Mouse (Mus musculus): ENCODE results near the gene Slc26a6. TPM values are rescaled to one million over a fixed set of nuclear protein-coding genes. Genes with fewer than 3 reads are reported as not detected.

Gene Slc26a6
- polyA plus RNA-seq, 1 experiment, result 4.3 TPM

- H3ac ChIP-seq (ENCODE audit: control insufficient read depth, insufficient read length, low read depth), result no peak overlapping the region
- peaks cover 23% of the 10 kb centered on the region for H3K27me3 ChIP-seq (ENCODE audit: control insufficient read depth, insufficient read depth, insufficient read length)
- no peaks in the 10 kb centered on the region for H3K79me2 ChIP-seq (ENCODE audit: control insufficient read depth, insufficient read depth)
- H3K79me3 ChIP-seq (ENCODE audit: low read depth), result no peaks in the 10 kb centered on the region
- no peaks in the 10 kb centered on the region for H3K36me3 ChIP-seq (ENCODE audit: control insufficient read depth, insufficient read depth)
- TF ChIP-seq FOSL1 (IDR thresholded peaks at IDR 0.05; ENCODE audit: insufficient read depth, low read length, poor library complexity, severe bottlenecking), result no peak
- no peak for TF ChIP-seq MYOG (IDR thresholded peaks at IDR 0.05; ENCODE audit: control insufficient read depth, extremely low read depth, insufficient read length)
- no peak for TF ChIP-seq MYOD1 (IDR thresholded peaks at IDR 0.05; ENCODE audit: control insufficient read depth, insufficient read length, low read depth)
- TF ChIP-seq CTCF (IDR thresholded peaks at IDR 0.05; ENCODE audit: control insufficient read depth, insufficient read depth, insufficient read length), result no peak
- no peak for TF ChIP-seq CEBPB (IDR thresholded peaks at IDR 0.05; ENCODE audit: low read depth)
- no peak overlapping the region for H3K4me3 ChIP-seq (ENCODE audit: insufficient read depth, poor library complexity, severe bottlenecking)
These were observed 33.0 kb upstream of the Slc26a6 start for GRCm38 (mm10) chr9:108820077-108820476.

DNA sequence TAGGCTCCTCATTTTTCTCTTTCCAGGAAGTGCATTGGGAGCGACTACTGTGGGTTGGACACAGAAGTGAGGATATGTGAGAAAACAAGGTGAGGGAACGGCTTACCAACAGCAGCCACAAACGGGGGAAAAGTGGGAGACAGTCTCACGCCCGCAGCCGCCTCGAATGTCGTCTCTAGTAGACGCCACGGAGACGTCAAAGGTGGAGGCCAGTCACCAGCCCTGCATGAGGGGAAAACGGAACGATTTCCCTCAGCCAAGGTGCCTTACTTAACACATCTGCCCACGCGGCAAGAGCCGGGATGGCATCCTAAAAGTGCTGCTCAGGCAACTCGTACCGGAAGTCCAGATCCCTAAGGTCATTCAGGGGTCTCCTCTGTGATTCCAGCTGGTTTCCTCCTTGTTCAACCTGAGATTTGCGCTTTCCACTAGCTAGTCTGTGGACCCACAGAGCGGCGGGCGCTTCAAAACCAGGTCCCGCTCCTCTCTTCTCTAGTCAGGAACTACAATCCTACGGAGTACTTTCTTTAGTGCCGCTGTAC lies 28.9 kb upstream of the Slc26a6 start:
- H3K27me3 ChIP-seq (ENCODE audit: control insufficient read depth, insufficient read depth, insufficient read length), result peaks cover 58% of the 10 kb centered on the region
- no peak overlapping the region for H3ac ChIP-seq (ENCODE audit: control insufficient read depth, insufficient read length, low read depth)
- no peak overlapping the region for H3K4me3 ChIP-seq (ENCODE audit: insufficient read depth, poor library complexity, severe bottlenecking)
- H3K79me3 ChIP-seq (ENCODE audit: low read depth), result no peaks in the 10 kb centered on the region
- TF ChIP-seq CTCF (IDR thresholded peaks at IDR 0.05; ENCODE audit: control insufficient read depth, insufficient read depth, insufficient read length) (no peak), MYOD1 (IDR thresholded peaks at IDR 0.05; ENCODE audit: control insufficient read depth, insufficient read length, low read depth) (no peak), CEBPB (IDR thresholded peaks at IDR 0.05; ENCODE audit: low read depth) (no peak), FOSL1 (IDR thresholded peaks at IDR 0.05; ENCODE audit: insufficient read depth, low read length, poor library complexity, severe bottlenecking) (no peak), USF1 (IDR thresholded peaks at IDR 0.05; ENCODE audit: low read depth) (no peak), MYOG (IDR thresholded peaks at IDR 0.05; ENCODE audit: control insufficient read depth, extremely low read depth, insufficient read length) (no peak), MAX (IDR thresholded peaks at IDR 0.05) (no peak)
- H3K36me3 ChIP-seq (ENCODE audit: control insufficient read depth, insufficient read depth), result no peaks in the 10 kb centered on the region
- H3K79me2 ChIP-seq (ENCODE audit: control insufficient read depth, insufficient read depth), result no peaks in the 10 kb centered on the region

DNA sequence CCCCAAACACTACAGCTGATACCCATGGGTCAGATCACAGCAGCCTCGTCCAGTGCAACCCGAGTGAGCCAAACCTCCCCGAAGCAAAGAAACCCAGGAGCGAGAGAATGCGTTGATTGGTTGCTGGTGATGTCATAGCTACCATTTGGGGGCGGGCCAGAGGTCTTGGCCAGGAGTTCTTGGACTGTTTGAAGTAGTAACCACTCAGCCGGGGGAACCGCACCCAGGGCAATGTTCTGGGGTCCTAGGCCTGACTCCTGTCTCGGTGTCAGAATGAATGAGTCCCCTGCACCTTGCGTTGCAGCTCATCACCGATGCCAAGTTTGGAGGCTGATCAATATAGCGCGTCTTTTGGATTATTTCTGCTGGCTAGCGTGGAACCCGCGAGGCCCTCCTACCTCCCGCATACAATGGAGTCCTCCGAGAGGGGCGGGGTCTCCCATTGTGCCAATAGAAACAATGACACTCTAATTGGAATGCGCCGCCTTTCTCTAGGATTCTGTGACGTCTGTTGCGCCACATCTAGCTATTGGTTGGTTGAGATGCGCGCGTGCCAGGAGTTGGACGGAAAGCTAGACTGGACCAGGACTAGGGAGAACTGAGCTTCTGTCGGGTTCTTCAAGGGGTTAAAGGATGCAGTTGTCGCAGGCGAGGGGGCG lies 28.2 kb upstream of the Slc26a6 start:
- no peak overlapping the region for H3ac ChIP-seq (ENCODE audit: control insufficient read depth, insufficient read length, low read depth)
- H3K36me3 ChIP-seq (ENCODE audit: control insufficient read depth, insufficient read depth), result no peaks in the 10 kb centered on the region
- H3K79me3 ChIP-seq (ENCODE audit: low read depth), result no peaks in the 10 kb centered on the region
- H3K4me3 ChIP-seq (ENCODE audit: insufficient read depth, poor library complexity, severe bottlenecking), result no peak overlapping the region
- no peak for TF ChIP-seq CTCF (IDR thresholded peaks at IDR 0.05; ENCODE audit: control insufficient read depth, insufficient read depth, insufficient read length)
- TF ChIP-seq MYOD1 (IDR thresholded peaks at IDR 0.05; ENCODE audit: control insufficient read depth, insufficient read length, low read depth), result no peak
- TF ChIP-seq FOSL1 (IDR thresholded peaks at IDR 0.05; ENCODE audit: insufficient read depth, low read length, poor library complexity, severe bottlenecking), result no peak
- no peak for TF ChIP-seq MYOG (IDR thresholded peaks at IDR 0.05; ENCODE audit: control insufficient read depth, extremely low read depth, insufficient read length)
- TF ChIP-seq USF1 (IDR thresholded peaks at IDR 0.05; ENCODE audit: low read depth), result no peak
- TF ChIP-seq CEBPB (IDR thresholded peaks at IDR 0.05; ENCODE audit: low read depth), result no peak
- H3K79me2 ChIP-seq (ENCODE audit: control insufficient read depth, insufficient read depth), result no peaks in the 10 kb centered on the region
- peaks cover 64% of the 10 kb centered on the region for H3K27me3 ChIP-seq (ENCODE audit: control insufficient read depth, insufficient read depth, insufficient read length)

- TF ChIP-seq CTCF (IDR thresholded peaks at IDR 0.05; ENCODE audit: control insufficient read depth, insufficient read depth, insufficient read length), result no peak
- Histone ChIP-seq H3ac (ENCODE audit: control insufficient read depth, insufficient read length, low read depth) (no peak within 1 kb of the TSS), H3K4me3 (ENCODE audit: insufficient read depth, poor library complexity, severe bottlenecking) (no peak within 1 kb of the TSS), H3K79me2 (ENCODE audit: control insufficient read depth, insufficient read depth) (no peaks in the 10 kb centered on the region), H3K36me3 (ENCODE audit: control insufficient read depth, insufficient read depth) (no peaks in the 10 kb centered on the region), H3K27me3 (ENCODE audit: control insufficient read depth, insufficient read depth, insufficient read length) (peaks cover 73% of the 10 kb centered on the region), H3K79me3 (ENCODE audit: low read depth) (no peaks in the 10 kb centered on the region)
These were observed 27.0 kb upstream of the Slc26a6 start, which contains the start of gene Celsr3 for GRCm38 (mm10) chr9:108825820-108826699. TSS of gene Celsr3 (plus strand) at chr9:108826320.

DNA sequence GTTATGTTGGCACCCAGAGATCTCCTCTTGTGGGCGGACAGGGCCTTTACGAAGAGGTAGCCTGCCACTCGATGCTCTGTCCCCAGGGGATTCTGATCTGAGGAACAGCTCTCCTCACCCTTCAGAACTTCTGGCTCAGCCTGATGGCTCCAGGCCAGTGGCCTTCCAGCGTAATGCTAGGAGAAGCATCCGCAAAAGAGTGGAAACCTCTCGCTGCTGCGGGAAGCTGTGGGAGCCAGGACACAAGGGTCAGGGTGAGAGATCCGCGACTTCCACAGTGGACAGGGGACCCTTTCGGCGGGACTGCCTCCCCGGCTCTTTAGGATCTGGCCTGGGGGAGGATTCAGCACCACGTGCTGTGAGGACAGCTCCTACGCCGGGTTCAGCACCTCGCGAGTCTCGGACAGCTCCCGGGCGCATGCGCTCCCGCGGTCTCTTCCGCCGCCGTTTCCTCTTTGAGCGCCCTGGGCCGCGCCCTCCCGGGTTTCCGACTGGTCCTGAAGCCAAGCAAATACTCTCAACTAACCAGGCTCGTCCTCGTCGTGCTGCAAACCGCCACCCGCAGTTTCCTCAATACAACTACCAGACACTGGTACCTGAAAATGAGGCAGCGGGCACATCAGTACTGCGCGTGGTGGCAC lies 26.3 kb upstream of the Slc26a6 start:
- Histone ChIP-seq H3K27me3 (ENCODE audit: control insufficient read depth, insufficient read depth, insufficient read length) (peaks cover 79% of the 10 kb centered on the region), H3ac (ENCODE audit: control insufficient read depth, insufficient read length, low read depth) (no peak overlapping the region), H3K79me2 (ENCODE audit: control insufficient read depth, insufficient read depth) (no peaks in the 10 kb centered on the region), H3K4me3 (ENCODE audit: insufficient read depth, poor library complexity, severe bottlenecking) (no peak overlapping the region), H3K36me3 (ENCODE audit: control insufficient read depth, insufficient read depth) (no peaks in the 10 kb centered on the region), H3K79me3 (ENCODE audit: low read depth) (no peaks in the 10 kb centered on the region)
- TF ChIP-seq USF1 (IDR thresholded peaks at IDR 0.05; ENCODE audit: low read depth) (peak; percentile 47), CEBPB (IDR thresholded peaks at IDR 0.05; ENCODE audit: low read depth) (no peak), FOSL1 (IDR thresholded peaks at IDR 0.05; ENCODE audit: insufficient read depth, low read length, poor library complexity, severe bottlenecking) (no peak), MYOD1 (IDR thresholded peaks at IDR 0.05; ENCODE audit: control insufficient read depth, insufficient read length, low read depth) (no peak), MYOG (IDR thresholded peaks at IDR 0.05; ENCODE audit: control insufficient read depth, extremely low read depth, insufficient read length) (no peak), CTCF (IDR thresholded peaks at IDR 0.05; ENCODE audit: control insufficient read depth, insufficient read depth, insufficient read length) (no peak), MAX (IDR thresholded peaks at IDR 0.05) (peak; percentile 92)
